Comparison of ENCODE assay signal across 23 mouse cellular contexts in the genomic region with DNA sequence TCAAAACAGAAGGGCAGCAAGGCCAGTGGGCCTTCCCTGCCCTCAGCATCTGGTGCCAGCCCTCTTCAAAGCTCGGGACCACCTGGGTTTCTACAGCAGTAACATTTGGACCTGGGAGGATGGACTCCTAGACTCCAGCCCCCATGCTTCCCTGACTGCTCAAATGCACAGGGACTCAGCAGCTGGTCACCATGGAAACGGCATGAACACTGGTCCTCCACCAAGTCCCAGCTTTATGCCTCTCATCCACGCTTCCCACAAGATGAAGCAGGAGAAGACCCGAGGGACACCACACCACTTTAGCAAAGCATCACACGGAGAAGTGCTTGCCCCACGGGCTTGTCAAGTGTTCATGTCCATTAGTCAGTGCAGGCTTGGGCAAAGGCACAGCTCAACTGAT. TPM values are rescaled to one million over a fixed set of nuclear protein-coding genes. Genes with fewer than 3 reads are reported as not detected.
DNase-seq lines count a peak whose midpoint lies in the region; ATAC-seq and TF ChIP-seq lines count a peak whose summit lies in the region.
"Had no signal": no experiment of that assay in that cellular context is flagged by ENCODE, and none has a peak within 500 bp of the region (broad histone marks: within the 10 kb centered on the region; RNA-seq: fewer than 3 reads in every experiment).

No protein-coding gene starts in this region.

- intact Hi-C loops in left cerebral cortex, postnatal 14 days (cut with DNase I): no loop called here
- intact Hi-C loops in left cerebral cortex, adult 2 months (cut with DNase I): no loop called here

- no peak for DNase-seq in frontal cortex, postnatal 14 days (ENCODE audit: low spot score in 2 of 2)
- DNase-seq in left cerebral cortex, postnatal 14 days (ENCODE audit: low spot score in 2 of 2): peak; percentile 52 to 72
- DNase-seq in left cerebral cortex, adult 2 months (ENCODE audit: extremely low spot score in 1 of 2, low spot score in 2 of 2): no peak
- DNase-seq in mesoderm, embryonic 11.5 days (ENCODE audit: low read depth, low spot score): peak; percentile 31
- DNase-seq in retina, postnatal 1 day: peak; percentile 49
- no peak for DNase-seq in urinary bladder, adult 18-20 months (ENCODE audit: low spot score in 2 of 2)
- DNase-seq: adrenal gland, postnatal 36 days; B cell, adult 2 months; cerebellum, adult 8-10 months; heart, adult 11 months; heart, postnatal 36 days; kidney, adult 9 months; kidney, postnatal 36 days; left cerebral cortex, postnatal 4 days; liver; liver, postnatal 0 days; lung, postnatal 10 days; thymus, postnatal 36 days had no signal

- no peak for TF ChIP-seq CTCF in left cerebral cortex, adult 2 months (IDR thresholded peaks at IDR 0.05)

- no peak overlapping the region for H3K27ac ChIP-seq in left cerebral cortex, adult 2 months
- H3K27ac ChIP-seq: embryonic facial prominence, embryonic 12.5 days; intestine, embryonic 15.5 days had no signal

- 0 out of 2 replicates have a peak, but pooled peaks have one; percentile 51 for ATAC-seq in frontal cortex, adult (ENCODE audit: low TSS enrichment)
- ATAC-seq in monocyte, adult 5-6 weeks (replicated peaks; ENCODE audit: insufficient number of reproducible peaks, low FRiP score, low TSS enrichment, poor library complexity, severe bottlenecking): no peak
- ATAC-seq: intestine, embryonic 15.5 days; liver, postnatal 0 days had no signal

- no peak overlapping the region for H3K4me3 ChIP-seq in left cerebral cortex, adult 2 months
- H3K4me3 ChIP-seq: embryonic facial prominence, embryonic 12.5 days; intestine, embryonic 15.5 days; myocyte had no signal

RNA-seq across cellular contexts. Expression of gene Pde9a, which starts 43.8 kb away (rescaled TPM):
- total RNA-seq in left cerebral cortex, postnatal 14 days (2021): 10 to 100 TPM; 24.4 to 27.2 TPM
- total RNA-seq in left cerebral cortex, adult 2 months (2021): 10 to 100 TPM; 23.7 to 25.0 TPM
- total RNA-seq in monocyte, adult 5-6 weeks (2017): not detected in 3 replicates

RNA-seq across cellular contexts. Expression of gene Slc37a1, which starts 55.6 kb away (rescaled TPM):
- 1 to 10 TPM; 4.7 to 6.6 TPM for total RNA-seq in left cerebral cortex, postnatal 14 days (2021)
- total RNA-seq in left cerebral cortex, adult 2 months (2021): 10 to 100 TPM in 1 of 2 experiments, 1 to 10 TPM in 1; 9.4 to 12.0 TPM
- total RNA-seq in monocyte, adult 5-6 weeks (2017): 7.3 to 22.9 TPM (median 9.3 TPM) in 3 replicates

Comparison
In these comparisons a context has a peak if more than half of its experiments do, and no peak if none do; other contexts are left out.
1. DNase-seq: peak in left cerebral cortex, postnatal 14 days (2 of 2), mesoderm, embryonic 11.5 days (single experiment) and retina, postnatal 1 day (single experiment); none in frontal cortex, postnatal 14 days (0 of 2), left cerebral cortex, adult 2 months (0 of 2) and urinary bladder, adult 18-20 months (0 of 2).
2. RNA of gene Pde9a, which starts 43.8 kb away (total RNA-seq): 24.4 to 27.2 TPM in left cerebral cortex, postnatal 14 days and 23.7 to 25.0 TPM in left cerebral cortex, adult 2 months; not detected in monocyte, adult 5-6 weeks; every median in the first group is over 10 times any median in the second.